Mouse (Mus musculus) right cerebral cortex, postnatal 25 days (tissue): Measurements from ENCODE around the gene Stk39.

Experiments used
- DNase-seq: peaks from one replicate; pipeline ENCODE4 v3.0.0; 2022

The Stk39 gene

DNA sequence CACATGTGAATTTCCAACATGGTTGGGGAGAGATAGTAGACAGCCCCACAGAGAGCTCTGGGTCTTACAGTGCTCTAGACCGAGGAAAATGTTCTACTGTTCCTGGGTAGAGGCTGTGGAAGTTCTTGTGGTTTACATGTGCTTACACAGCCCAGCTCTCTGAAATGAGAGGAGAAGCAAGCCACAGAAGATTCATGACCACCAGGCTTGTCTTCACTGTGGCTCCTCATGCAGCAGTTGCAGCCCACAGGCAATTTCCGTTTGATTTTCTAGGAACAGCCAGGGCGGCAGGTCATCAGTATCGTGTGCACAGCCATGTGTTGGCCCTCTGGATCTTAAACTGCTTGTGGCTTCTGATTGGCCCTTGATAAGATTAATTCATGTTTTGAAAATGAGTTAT, 252.2 kb downstream of the Stk39 start:
- DNase-seq: no peak

DNA sequence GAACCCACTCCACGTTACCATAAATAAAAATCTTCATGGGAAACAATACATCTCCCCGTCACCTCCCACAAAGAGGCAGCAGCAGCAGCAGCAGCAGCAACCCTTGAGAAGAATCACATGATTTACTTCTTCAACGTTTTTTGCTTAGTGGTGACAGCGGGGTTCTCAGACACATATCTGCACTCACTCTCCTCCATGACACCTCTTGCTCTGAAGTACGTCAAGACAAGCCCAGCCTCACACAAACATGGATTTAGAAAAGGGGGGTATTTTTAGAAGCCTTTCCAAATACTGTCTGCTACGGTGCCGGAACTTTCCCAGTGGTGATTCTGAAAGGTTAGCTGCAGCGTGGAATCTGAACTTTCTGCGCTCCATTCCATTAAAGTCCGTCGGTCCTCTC, 256.9 kb downstream of the Stk39 start:
- no peak for DNase-seq

DNA sequence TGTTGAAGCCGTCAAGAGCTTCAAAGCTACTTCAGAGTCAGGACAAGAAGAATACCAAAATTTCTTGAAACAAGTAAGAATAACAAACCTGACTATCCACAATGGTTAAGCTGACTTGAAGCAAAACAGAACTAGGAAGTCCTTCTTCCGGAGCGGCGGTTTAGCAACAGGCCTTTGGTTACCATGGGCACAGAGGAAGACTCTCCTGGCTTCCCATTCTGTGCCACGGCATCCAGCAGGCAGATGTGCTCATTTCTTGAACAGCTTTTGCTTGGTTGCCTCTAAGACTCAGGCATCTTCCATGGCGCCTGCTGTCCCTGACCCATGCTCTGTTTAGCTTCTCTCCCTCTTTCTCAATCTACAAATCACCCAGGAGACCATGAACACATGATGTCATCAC, 257.7 kb downstream of the Stk39 start:
- DNase-seq: no peak

DNA sequence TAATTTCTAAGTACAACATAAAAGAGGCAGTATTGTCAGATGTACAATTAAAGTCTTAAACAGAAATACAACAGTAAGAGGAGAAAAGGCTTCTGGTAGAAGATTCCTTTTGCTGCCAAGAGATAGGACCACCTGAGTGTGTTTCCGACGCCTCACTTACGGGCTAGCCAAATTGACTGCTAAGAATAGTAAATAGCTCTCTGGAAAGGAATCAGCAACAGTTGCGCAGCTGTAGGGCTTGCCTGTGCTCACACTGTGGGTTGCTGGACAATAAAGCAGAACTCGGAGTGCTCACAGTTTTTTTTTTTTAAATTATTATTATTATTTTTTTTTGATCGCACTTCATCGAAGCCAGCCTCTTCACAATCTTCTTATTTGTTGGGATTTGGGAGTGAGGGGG, 260.6 kb downstream of the Stk39 start:
- no peak for DNase-seq

GRCm38 (mm10) chr2:68196245-68196644, 275.8 kb downstream of the Stk39 start:
- no peak for DNase-seq

- no peak for DNase-seq
Measured at GRCm38 (mm10) chr2:68194444-68194843, 277.6 kb downstream of the Stk39 start.

- no peak for DNase-seq
Measured at GRCm38 (mm10) chr2:68193465-68193837, 278.6 kb downstream of the Stk39 start.

- no peak for DNase-seq
Measured at GRCm38 (mm10) chr2:68192605-68193464, 279.2 kb downstream of the Stk39 start.

DNA sequence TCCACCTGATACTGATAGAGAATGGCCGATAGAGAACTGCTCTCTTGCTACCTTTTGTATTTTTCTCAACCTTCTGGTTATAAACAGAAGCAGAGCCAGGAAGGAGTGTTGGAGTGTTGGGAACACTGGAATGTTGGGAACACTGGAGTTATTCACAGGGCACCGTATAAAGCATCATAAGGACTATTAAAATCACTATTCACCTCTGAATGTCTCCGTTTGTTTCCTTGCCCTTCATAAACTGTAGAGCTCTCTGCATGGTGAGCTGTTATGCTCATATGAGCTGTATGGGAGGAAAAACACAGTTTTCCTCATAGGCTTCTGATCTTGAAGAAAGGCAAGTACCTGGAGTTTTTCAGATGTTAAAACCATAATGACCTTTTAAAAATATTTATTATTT, 295.6 kb downstream of the Stk39 start:
- DNase-seq: no peak

GRCm38 (mm10) chr2:68171306-68171705, 300.8 kb downstream of the Stk39 start:
- DNase-seq: no peak

GRCm38 (mm10) chr2:68162012-68162411, 310.1 kb downstream of the Stk39 start:
- DNase-seq: no peak

GRCm38 (mm10) chr2:68160566-68160965, 311.5 kb downstream of the Stk39 start:
- no peak for DNase-seq
